Mouse (Mus musculus) granulocyte monocyte progenitor cell, adult 5-6 weeks (primary cell): Measurements from ENCODE around the gene Gm49398. TPM values are rescaled to one million over a fixed set of nuclear protein-coding genes. Genes with fewer than 3 reads are reported as not detected.
A peak's percentile ranks its signal among the peaks of the same experiment; 100 is the strongest.

Source experiments
- ATAC-seq: replicated peaks from 2 replicates; pipeline ENCODE4 v1.8.0; 2016; ENCODE audit warnings: mild to moderate bottlenecking, moderate TSS enrichment, inconsistent platforms; ENCODE audit not compliant: poor library complexity, severe bottlenecking
- total RNA-seq, 2 experiments: library from RNA; stranded (forward) in 1 of 2; stranded (reverse) in 1 of 2; fragments of 200-712, 200-1000 nt in 1 of 2; fragments of >200 nt in 1 of 2; fragmentation: Nextera tagmentation in 1 of 2; gene quantifications; 2 replicates each; pipeline ENCODE4 v1.2.3; 2014 to 2017

Gene Gm49398
- total RNA-seq (2014; fragmentation: Nextera tagmentation), result not detected in 2 replicates
- not detected in 2 replicates for total RNA-seq (2017)

- ATAC-seq, result no peak
Measured at GRCm38 (mm10) chr13:61288739-61289138, at the start of gene Gm49398. TSS of gene Gm49398 (minus strand) at chr13:61288839.

- ATAC-seq, result no peak
Measured at GRCm38 (mm10) chr13:61255258-61255657, 33.4 kb downstream of the Gm49398 start, which contains the start of gene Cts8. TSS of gene Cts8 (minus strand) at chr13:61255358.

GRCm38 (mm10) chr13:61241076-61241947, 47.3 kb downstream of the Gm49398 start:
- ATAC-seq, result peak; percentile 100

- ATAC-seq, result no peak
Measured at GRCm38 (mm10) chr13:61203310-61203709, 85.3 kb downstream of the Gm49398 start, which contains the start of gene Cts6. TSS of gene Cts6 (minus strand) at chr13:61203410.

Other genes starting within 250 kb of the Gm49398 start
- not detected in 2 replicates for gene Ctsq, start 248.2 kb downstream of the Gm49398 start, total RNA-seq (2014; fragmentation: Nextera tagmentation)
- not detected in 2 replicates for gene Ctsq, start 248.2 kb downstream of the Gm49398 start, total RNA-seq (2017)
- not detected in 2 replicates for gene Ctsr, start 124.6 kb downstream of the Gm49398 start, total RNA-seq (2014; fragmentation: Nextera tagmentation)
- not detected in 2 replicates for gene Ctsr, start 124.6 kb downstream of the Gm49398 start, total RNA-seq (2017)
- gene Cts6, start 85.4 kb downstream of the Gm49398 start, total RNA-seq (2014; fragmentation: Nextera tagmentation), result not detected in 2 replicates
- not detected in 2 replicates for gene Cts6, start 85.4 kb downstream of the Gm49398 start, total RNA-seq (2017)
- not detected in 2 replicates for gene Cts8, start 33.5 kb downstream of the Gm49398 start, total RNA-seq (2014; fragmentation: Nextera tagmentation)
- not detected in 2 replicates for gene Cts8, start 33.5 kb downstream of the Gm49398 start, total RNA-seq (2017)
- gene Cts7, start 69.4 kb upstream of the Gm49398 start, total RNA-seq (2014; fragmentation: Nextera tagmentation), result not detected in 2 replicates
- gene Cts7, start 69.4 kb upstream of the Gm49398 start, total RNA-seq (2017), result not detected in 2 replicates